Mouse (Mus musculus) lung, embryonic 16.5 days (tissue): ENCODE results near the gene Tmem123. TPM values are rescaled to one million over a fixed set of nuclear protein-coding genes. Genes with fewer than 3 reads are reported as not detected.

Experiments
- ATAC-seq: fragments of 200-750 bp; cut with Nextera tagmentation; 2 replicates; pipeline ENCODE4 v1.8.0; 2017; ENCODE audit warnings: low read depth, mild to moderate bottlenecking, moderate library complexity
- H3K27ac ChIP-seq: fragments of 300-500 bp; sonication (generic); 2 replicates; pipeline ENCODE4 v1.5.1; 2014; ENCODE audit warnings: mild to moderate bottlenecking, control low read depth, low read length
- H3K27me3 ChIP-seq: fragments of 300-500 bp; sonication (generic); 2 replicates; pipeline ENCODE4 v1.6.1; 2014; ENCODE audit warnings: low read depth, low read length, mixed read lengths; ENCODE audit not compliant: control insufficient read depth, insufficient read depth
- H3K36me3 ChIP-seq: fragments of 300-500 bp; sonication (generic); 2 replicates; pipeline ENCODE4 v1.6.1; 2014; ENCODE audit warnings: low read length; ENCODE audit not compliant: control insufficient read depth, insufficient read depth
- H3K4me1 ChIP-seq: fragments of 300-500 bp; sonication (generic); replicated peaks from 2 replicates; pipeline ENCODE4 v1.6.1; 2014; ENCODE audit warnings: low read length, mixed read lengths; ENCODE audit not compliant: control insufficient read depth, insufficient read depth
- H3K4me2 ChIP-seq: fragments of 300-500 bp; sonication (generic); 2 replicates; pipeline ENCODE4 v1.6.1; 2014; ENCODE audit warnings: low read depth, low read length, control low read depth
- H3K4me3 ChIP-seq: fragments of 300-500 bp; sonication (generic); 2 replicates; pipeline ENCODE4 v1.5.1; 2014; ENCODE audit warnings: mild to moderate bottlenecking, low read length, control low read depth
- H3K9ac ChIP-seq: fragments of 300-500 bp; sonication (generic); 2 replicates; pipeline ENCODE4 v1.6.1; 2014; ENCODE audit warnings: low read length, control low read depth
- H3K9me3 ChIP-seq: fragments of 300-500 bp; sonication (generic); 2 replicates; pipeline ENCODE4 v1.6.1; 2016; ENCODE audit warnings: low read length; ENCODE audit not compliant: control insufficient read depth
- WGBS: fragments of 180-500 bp; shearing (Covaris S2); extraction: QIAGEN DNeasy Blood & Tissue Kit; methylation state at CpG from one replicate; pipeline ENCODE4 v1.1.7; 2014; 5-methylcytosine and 5-hydroxymethylcytosine counted together
- polyA plus RNA-seq: library from polyadenylated mRNA; unstranded; fragments of >200 nt; fragmentation: Nextera tagmentation; extraction: Ambion mirVana; gene quantifications from 2 replicates; pipeline ENCODE4 v1.2.1, GENCODE M21; 2015

The Tmem123 gene
- polyA plus RNA-seq, 1 experiment from 2014 or later: 136 TPM

GRCm38 (mm10) chr9:7755889-7756423 lies 7.9 kb upstream of the Tmem123 start:
- Histone ChIP-seq H3K27me3 (no peaks in the 10 kb centered on the region), H3K4me1 (no peaks in the 10 kb centered on the region), H3K36me3 (no peaks in the 10 kb centered on the region), H3K4me3 (no peak overlapping the region), H3K9me3 (peaks cover 4% of the 10 kb centered on the region), H3K27ac (no peak overlapping the region), H3K4me2 (no peak overlapping the region), H3K9ac (no peak overlapping the region)
- 56% methylated on average over 2 of the region's 2 CpGs for WGBS
- no peak for ATAC-seq

DNA sequence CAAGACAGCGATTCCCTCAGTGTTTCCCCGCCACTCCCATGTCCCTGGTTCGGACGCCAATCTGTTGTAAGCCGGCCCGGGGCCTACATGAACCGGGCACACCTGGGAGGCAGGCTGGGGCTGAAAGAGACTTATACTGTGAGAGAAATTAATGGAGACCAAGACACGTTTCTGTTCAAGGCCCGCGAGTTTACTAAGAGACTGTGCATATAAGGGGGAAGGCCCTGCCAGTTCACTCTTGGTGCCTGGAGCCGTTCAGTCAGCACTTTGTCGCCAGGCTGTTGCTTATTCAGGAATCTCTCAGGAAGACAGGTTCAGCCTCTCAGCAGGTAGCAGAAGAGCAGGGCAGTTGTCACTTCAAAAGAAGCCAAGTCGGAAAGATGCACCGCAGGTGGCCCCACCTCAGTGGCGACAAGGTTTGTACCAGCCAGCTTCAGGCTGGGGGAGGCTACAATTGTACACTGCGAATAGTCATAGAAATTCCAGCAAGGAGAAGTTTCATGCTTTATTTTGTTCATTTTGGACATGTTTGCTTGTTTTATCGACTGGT lies 1.9 kb upstream of the Tmem123 start:
- Histone ChIP-seq H3K9ac (no peak overlapping the region), H3K4me3 (no peak overlapping the region), H3K27ac (no peak overlapping the region), H3K9me3 (peaks cover 4% of the 10 kb centered on the region), H3K36me3 (no peaks in the 10 kb centered on the region), H3K27me3 (no peaks in the 10 kb centered on the region), H3K4me2 (no peak overlapping the region), H3K4me1 (peaks cover 14% of the 10 kb centered on the region)
- 55% methylated on average over 17 of the region's 17 CpGs for WGBS
- ATAC-seq: no peak

- H3K36me3 ChIP-seq: no peaks in the 10 kb centered on the region
- no peak overlapping the region for H3K9ac ChIP-seq
- ATAC-seq: no peak
- peaks cover 18% of the 10 kb centered on the region for H3K4me1 ChIP-seq
- peaks cover 4% of the 10 kb centered on the region for H3K9me3 ChIP-seq
- no peak overlapping the region for H3K4me3 ChIP-seq
- H3K27ac ChIP-seq: no peak overlapping the region
- WGBS: 91% methylated on average over 3 of the region's 3 CpGs
- no peak overlapping the region for H3K4me2 ChIP-seq
- no peaks in the 10 kb centered on the region for H3K27me3 ChIP-seq
Observed at GRCm38 (mm10) chr9:7762741-7763140, 1.1 kb upstream of the Tmem123 start.

DNA sequence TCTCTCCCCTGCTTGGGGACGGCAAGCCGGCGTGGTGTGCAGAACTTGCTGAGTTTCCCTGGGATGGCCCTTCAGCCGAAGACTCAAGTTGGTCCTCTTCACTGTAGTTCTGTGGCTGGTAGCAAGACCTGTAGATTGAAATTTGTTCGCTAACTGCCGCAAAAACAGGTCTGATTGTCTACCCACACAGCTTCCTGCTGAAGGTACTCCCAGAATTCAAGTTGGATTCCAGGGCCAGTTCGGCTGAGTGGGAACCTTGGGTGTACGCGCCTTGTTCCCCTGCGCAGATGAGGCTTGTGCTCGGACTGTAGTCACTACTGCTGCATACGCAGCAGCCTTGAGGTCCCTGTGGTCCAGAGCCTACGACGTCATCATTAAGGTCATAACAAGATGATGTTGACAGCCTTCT lies 626 bp downstream of the Tmem123 start:
- peak overlapping the region; percentile 87 for H3K27ac ChIP-seq
- no peaks in the 10 kb centered on the region for H3K27me3 ChIP-seq
- H3K9me3 ChIP-seq: no peaks in the 10 kb centered on the region
- under 1% methylated on average over 14 of the region's 14 CpGs for whole genome bisulfite sequencing
- peak overlapping the region; percentile 75 for H3K4me2 ChIP-seq
- H3K4me1 ChIP-seq: peaks cover 18% of the 10 kb centered on the region
- peak overlapping the region; percentile 85 for H3K4me3 ChIP-seq
- H3K9ac ChIP-seq: peak overlapping the region; percentile 87
- 0 out of 2 replicates have a peak, but pooled peaks cover under 1% of the 10 kb centered on the region for H3K36me3 ChIP-seq
- ATAC-seq: peak; percentile 16; the same call in 1 of the 2 replicates

GRCm38 (mm10) chr9:7765236-7765635 lies 1.4 kb downstream of the Tmem123 start:
- Histone ChIP-seq H3K4me2 (peak overlapping the region; percentile 75), H3K4me3 (peak overlapping the region; percentile 85), H3K27ac (peak overlapping the region; percentile 87), H3K9ac (peak overlapping the region; percentile 87), H3K27me3 (no peaks in the 10 kb centered on the region), H3K36me3 (peaks cover 6% of the 10 kb centered on the region), H3K9me3 (no peaks in the 10 kb centered on the region), H3K4me1 (peaks cover 18% of the 10 kb centered on the region)
- 30% methylated on average over 3 of the region's 3 CpGs for WGBS
- ATAC-seq: no peak

DNA sequence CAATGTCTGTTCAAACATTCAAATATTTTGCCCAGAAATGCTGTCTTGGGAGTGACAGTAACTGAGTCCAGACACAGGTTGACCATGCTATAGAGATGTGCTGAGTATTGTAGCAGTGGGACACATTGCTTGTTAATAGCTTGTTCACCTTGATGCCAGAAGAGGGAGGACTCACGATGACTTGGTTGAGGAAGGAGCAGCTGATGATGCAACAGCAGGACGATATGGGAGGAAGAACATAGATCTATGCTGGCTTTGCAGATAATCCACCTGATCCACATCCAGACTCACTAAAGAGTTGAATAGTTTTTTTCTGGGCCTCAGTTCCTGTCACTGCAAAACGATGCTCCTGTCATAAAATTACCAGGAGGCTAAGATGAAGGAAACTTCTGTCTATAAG lies 2.7 kb downstream of the Tmem123 start:
- H3K27me3 ChIP-seq: no peaks in the 10 kb centered on the region
- 59% methylated on average over 3 of the region's 3 CpGs for WGBS
- H3K4me3 ChIP-seq: no peak overlapping the region
- H3K36me3 ChIP-seq: peaks cover 6% of the 10 kb centered on the region
- no peak for ATAC-seq
- H3K27ac ChIP-seq: no peak overlapping the region
- no peak overlapping the region for H3K9ac ChIP-seq
- H3K9me3 ChIP-seq: no peaks in the 10 kb centered on the region
- peaks cover 18% of the 10 kb centered on the region for H3K4me1 ChIP-seq
- no peak overlapping the region for H3K4me2 ChIP-seq

GRCm38 (mm10) chr9:7767526-7767925 lies 3.7 kb downstream of the Tmem123 start:
- Histone ChIP-seq H3K27ac (no peak overlapping the region), H3K9ac (no peak overlapping the region), H3K9me3 (no peaks in the 10 kb centered on the region), H3K4me2 (no peak overlapping the region), H3K4me3 (no peak overlapping the region), H3K36me3 (peaks cover 8% of the 10 kb centered on the region), H3K27me3 (no peaks in the 10 kb centered on the region), H3K4me1 (peaks cover 18% of the 10 kb centered on the region)
- no peak for ATAC-seq
- WGBS: 45% methylated on average over 2 of the region's 2 CpGs

DNA sequence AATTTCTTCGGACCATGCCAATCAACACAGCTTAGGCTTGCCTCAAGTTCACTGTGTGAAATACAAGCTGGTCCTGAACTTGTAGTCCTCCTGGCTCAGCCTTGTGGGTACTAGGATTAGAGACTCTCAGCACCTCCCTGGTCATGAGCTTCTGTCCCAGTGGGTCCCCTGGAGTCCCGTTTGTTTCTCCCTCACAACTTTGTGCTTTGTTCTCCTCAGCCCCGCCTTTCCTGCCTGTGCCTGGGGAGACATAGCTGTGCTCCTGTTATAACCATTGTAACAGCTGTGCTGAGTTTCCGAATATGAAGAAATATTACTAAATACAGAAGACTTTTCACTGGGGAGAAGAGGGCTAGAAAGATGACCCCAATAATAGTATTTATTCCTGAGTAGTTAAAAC lies 5.2 kb downstream of the Tmem123 start:
- H3K4me2 ChIP-seq: no peak overlapping the region
- WGBS: 59% methylated on average over 4 of the region's 4 CpGs
- no peak overlapping the region for H3K4me3 ChIP-seq
- no peaks in the 10 kb centered on the region for H3K27me3 ChIP-seq
- H3K27ac ChIP-seq: no peak overlapping the region
- no peak for ATAC-seq
- peaks cover 16% of the 10 kb centered on the region for H3K4me1 ChIP-seq
- no peaks in the 10 kb centered on the region for H3K9me3 ChIP-seq
- H3K9ac ChIP-seq: no peak overlapping the region
- peaks cover 8% of the 10 kb centered on the region for H3K36me3 ChIP-seq

DNA sequence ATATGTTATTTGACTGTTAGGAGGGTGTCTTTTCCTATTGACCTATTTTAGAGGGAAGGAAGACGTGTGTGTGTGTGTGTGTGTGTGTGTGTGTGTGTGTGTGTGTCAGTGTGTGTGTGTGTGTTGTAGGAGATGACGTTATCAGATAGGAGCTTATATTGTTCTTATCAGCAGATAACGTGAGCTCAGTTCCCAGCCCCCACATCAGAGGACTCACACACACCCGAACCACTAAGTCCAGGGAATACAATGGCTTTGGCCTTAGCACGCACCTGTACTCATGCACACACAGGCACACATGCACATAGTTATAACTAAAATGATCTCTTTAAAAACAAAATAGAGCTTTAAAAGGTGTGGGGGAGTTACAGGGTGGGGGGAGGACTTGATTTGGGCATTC lies 5.7 kb downstream of the Tmem123 start:
- Histone ChIP-seq H3K4me3 (no peak overlapping the region), H3K27me3 (no peaks in the 10 kb centered on the region), H3K36me3 (peaks cover 8% of the 10 kb centered on the region), H3K27ac (no peak overlapping the region), H3K4me2 (no peak overlapping the region), H3K4me1 (peaks cover 16% of the 10 kb centered on the region), H3K9ac (no peak overlapping the region), H3K9me3 (no peaks in the 10 kb centered on the region)
- WGBS: 66% methylated on average over 5 of the region's 5 CpGs
- no peak for ATAC-seq
